ENCODE assay signal across 17 mouse cellular contexts in the genomic region with DNA sequence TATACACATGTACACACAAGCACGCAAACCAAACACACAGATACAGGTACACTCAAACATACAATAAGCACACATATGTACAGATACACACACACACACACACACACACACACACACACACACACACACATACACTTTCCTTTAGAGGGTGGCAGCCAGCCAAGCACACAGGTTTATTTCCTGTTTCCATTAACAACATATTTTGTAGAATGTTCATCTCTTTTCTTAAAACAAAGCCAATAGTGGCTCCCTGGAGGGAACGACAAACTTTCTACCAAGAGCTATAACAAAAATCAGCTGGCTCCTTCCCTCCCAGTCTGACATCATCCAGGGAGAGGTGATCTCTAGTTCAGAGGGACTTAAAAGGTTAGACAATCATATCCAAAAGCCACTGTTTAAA.
"Had no signal": no experiment of that assay in that cellular context is flagged by ENCODE, and none has a peak within 500 bp of the region (broad histone marks: within the 10 kb centered on the region; RNA-seq: fewer than 3 reads in every experiment).

No protein-coding gene starts in this region.

- H3K36me3 ChIP-seq: limb, embryonic 12.5 days; liver, embryonic 15.5 days; midbrain, embryonic 10.5 days; neural tube, embryonic 12.5 days; stomach, embryonic 15.5 days had no signal

- H3K27me3 ChIP-seq: limb, embryonic 12.5 days; liver, embryonic 15.5 days; neural tube, embryonic 12.5 days; stomach, embryonic 15.5 days had no signal

- DNase-seq: kidney, adult 8-10 months; kidney, postnatal 25 days; layer of hippocampus, adult 9-11 months; layer of hippocampus, postnatal 36 days; lung, embryonic 14.5 days; lung, postnatal 10 days; lung, postnatal 4 days; midbrain, embryonic 14.5 days; right cerebral cortex, postnatal 4 days; spleen, adult 18-20 months; thymus, adult 2 months; thymus, postnatal 25 days had no signal
